Mouse (Mus musculus) heart, adult 8-10 months (tissue): ENCODE data around the gene Smad9. TPM values are rescaled to one million over a fixed set of nuclear protein-coding genes. Genes with fewer than 3 reads are reported as not detected.
A peak's percentile ranks its signal among the peaks of the same experiment; 100 is the strongest.

Source experiments
- DNase-seq: peaks from one replicate; pipeline ENCODE4 v3.0.0; 2022; ENCODE audit warnings: low spot score
- total RNA-seq, 4 experiments: library from RNA; stranded (reverse); gene quantifications; 2 replicates each; pipeline ENCODE4 v1.2.4; 2022

Gene Smad9
- total RNA-seq = 1 to 10 TPM; 2.4 to 3.6 (median 2.5) TPM

- DNase-seq = peak; percentile 26
These were observed at the start of gene Smad9 for GRCm38 (mm10) chr3:54755145-54756041. Smad9 (plus strand) TSS chr3:54755582.

GRCm38 (mm10) chr3:54708972-54709371 lies 46.4 kb upstream of the Smad9 start:
- peak; percentile 30 for DNase-seq

DNA sequence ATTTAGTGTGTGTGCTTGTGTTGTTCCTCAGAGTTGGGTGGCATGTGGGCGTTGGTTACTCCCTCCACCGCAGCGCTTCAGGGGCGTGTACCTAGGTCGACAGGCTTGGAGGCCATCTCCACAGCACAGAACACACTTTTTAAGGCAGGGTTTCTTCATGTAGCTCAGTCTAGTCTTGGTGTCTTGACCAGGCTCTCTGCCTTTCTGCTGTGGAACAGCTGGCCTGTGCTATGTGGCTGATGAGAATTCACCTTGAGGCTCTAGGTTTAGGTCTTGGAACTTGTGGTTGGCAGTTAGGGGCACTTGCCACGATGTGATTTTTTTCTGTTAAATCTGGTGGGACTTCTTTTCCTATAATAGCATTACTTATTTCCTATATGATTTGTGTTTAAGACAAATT lies 41.1 kb upstream of the Smad9 start, which contains the start of gene Gm21958:
TSS of gene Gm21958 (minus strand) at position 101 of the 400 bp plus-strand sequence.
- DNase-seq = no peak

GRCm38 (mm10) chr3:54715461-54715860 lies 39.9 kb upstream of the Smad9 start:
- DNase-seq = no peak

DNA sequence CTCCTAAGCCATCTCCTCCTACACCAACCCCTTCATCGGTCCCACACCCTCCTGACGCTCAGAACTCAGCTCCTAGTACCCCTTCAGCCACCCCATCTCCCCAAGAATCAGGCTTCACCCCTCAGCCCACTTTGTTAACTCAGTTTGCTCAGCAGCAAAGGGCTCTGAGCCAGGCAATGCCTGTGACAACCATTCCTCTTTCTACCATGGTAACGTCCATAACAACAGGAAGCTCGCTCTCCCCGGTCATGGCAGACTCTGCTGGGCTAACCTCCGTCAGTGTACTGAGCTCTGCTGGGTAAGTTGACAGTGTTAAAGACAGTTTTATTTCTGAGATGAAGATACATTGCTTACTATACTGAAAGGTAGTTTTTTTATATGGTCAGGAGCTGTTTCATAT lies 38.0 kb upstream of the Smad9 start:
- no peak for DNase-seq

DNA sequence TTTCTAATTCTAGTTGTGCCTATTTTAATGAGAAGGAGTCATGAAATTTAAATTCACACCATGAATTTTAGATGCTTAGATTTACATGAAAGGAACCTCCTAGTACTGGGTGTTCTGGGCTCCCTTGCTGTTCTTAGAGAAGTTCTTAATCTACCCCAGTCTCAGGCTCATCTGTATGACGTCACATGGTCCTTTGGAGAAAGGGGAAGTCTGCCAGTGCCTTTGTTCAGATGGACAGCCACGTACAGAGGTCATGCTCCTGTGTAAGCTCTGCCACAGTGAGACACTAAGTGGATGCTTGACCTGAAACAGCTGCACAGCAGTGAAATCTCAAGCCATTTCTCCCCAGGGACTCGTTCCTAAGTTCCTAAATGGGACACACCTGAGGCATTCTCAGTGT lies 36.4 kb upstream of the Smad9 start:
- DNase-seq = no peak

DNA sequence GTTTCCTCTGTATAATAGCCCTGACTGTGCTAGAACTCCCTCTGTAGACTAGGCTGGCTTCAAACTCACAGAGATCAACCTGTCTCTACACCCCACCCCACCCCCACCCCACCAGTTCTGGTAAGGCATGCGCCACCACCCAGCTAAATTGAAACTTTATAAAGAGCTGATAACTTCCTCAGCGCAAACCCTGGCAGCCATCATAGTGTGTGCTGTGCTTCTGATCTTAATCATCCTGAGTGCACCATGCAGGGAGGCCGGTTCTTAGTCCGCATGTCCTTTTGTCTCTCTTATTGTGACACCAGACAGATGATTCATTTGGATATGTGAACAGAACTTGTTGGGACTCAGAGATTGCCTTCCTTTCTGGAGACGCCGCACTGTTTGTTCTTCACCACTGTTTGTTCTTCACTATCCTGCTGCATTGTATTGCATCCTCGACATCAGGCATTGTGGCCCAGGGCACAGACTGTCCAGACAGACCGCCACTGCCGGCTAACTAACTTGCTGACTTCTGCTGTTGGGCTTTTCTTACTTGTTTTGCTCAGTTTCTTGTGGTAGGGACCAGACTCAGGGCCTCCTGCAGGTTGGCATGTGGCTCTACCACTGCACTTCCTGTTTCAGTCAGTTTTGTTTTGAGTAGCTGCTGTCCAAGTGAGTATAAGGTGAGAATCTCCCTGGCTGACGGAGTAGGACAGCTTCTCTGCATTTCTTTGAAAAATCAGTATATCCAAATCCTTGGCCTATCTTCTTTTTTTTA lies 31.5 kb upstream of the Smad9 start:
- DNase-seq = no peak

- no peak for DNase-seq
These were observed 30.0 kb upstream of the Smad9 start for GRCm38 (mm10) chr3:54725344-54725743.

- DNase-seq = no peak
These were observed 27.8 kb upstream of the Smad9 start for GRCm38 (mm10) chr3:54727588-54727987.

DNA sequence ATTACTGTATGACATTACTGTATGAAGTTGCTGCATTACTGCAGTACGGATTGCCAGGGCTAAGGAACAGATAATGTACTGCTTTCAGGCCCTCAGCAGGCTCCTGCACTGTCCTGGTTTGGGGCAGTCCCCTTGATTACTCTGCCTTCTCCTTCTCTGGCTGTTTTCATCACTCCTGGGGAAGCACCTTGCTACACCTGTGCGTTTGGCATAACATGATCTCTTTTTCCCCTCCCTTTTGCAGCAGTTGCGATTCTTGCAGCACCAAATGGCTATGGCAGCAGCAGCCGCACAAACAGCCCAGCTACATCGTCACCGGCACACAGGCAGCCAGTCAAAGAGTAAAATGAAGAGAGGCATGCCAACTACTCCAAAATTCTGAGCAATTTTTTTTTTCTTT lies 27.3 kb upstream of the Smad9 start:
- DNase-seq = no peak

DNA sequence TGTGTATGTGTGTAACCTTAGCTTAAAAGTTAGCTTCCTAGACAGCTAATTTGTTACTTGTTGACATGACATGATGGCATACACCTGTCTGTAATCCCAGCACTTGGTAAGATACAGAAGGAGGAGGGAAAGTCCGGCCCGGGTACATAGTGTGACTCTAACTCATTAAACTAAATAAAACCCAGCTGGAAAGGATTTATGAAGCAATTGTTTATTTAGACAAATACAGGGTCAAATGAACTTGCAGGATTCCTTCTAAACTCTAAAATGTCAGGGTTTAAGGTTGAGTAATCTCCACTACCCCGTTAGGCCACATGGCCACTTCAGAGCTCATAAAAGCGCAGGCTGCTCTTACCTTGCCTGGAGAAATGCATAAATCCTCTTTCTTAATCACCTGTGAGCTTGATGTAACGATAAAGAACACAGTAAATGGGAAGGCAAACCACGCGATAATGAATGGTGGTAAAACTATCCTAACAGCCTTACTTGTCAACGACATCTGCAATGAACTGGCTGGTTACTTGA lies 23.7 kb upstream of the Smad9 start:
- no peak for DNase-seq

DNA sequence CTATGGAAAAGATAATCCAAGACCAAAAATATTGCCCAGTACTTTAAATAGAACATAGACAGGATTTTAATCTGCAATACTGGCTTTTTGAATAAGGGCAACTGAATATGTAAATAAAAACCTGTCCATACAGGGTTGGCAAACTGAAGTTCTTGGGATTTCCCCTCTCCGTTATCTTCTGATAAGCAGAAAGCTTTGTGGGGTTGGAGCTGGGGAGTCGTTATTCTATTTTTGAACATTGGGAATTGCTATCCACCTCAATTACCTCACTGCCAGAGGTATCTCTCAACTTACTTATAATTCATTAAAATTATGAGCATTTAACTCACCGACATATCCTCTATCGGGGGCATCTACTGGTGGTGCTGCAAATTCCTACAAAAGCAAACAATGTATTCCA lies 23.0 kb upstream of the Smad9 start:
- DNase-seq = no peak

- DNase-seq = peak; percentile 90
These were observed 20.8 kb upstream of the Smad9 start for GRCm38 (mm10) chr3:54734411-54735246.

GRCm38 (mm10) chr3:54735247-54736046 lies 19.9 kb upstream of the Smad9 start, which contains the start of the genes Exosc8 and Alg5:
Exosc8 (minus strand) TSS chr3:54735393.
Alg5 (plus strand) TSS chr3:54735539.
- DNase-seq = peak; percentile 86

DNA sequence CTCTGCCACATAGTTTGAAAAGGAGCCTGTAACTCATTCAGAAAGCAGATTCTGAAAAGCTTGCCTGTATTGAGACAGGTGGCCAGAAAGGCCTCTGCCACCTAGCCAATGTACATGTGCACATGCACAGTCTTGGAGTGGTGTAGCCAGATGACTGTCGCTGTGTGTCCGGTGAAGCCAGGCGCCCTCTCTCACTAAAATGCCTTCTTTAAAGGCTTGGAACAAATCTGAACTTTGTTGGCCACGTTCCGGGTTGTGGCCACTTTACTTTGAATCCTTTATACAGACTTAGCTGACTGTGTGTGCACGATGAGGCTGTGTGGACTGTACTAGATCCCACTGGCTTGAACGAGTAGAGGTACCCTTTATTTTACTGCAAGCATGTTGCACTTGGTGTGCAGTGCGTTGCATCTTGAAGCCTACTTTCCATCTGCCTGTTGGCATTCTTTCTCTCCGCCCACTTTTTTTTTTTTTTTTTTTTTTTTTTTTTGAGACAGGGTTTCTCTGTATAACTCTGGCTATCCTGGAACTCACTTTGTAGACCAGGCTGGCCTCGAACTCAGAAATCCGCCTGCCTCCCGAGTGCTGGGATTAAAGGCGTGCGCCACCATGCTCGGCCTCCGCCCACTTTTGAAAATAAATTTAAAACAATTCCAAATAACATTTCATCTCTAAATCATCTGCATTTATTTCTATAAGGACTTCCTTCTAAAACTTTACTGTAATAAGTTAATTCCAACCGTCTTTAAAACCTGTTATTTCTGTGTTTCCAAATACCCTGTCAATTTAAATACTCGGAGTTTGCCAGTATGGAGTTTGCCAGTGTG lies 19.1 kb upstream of the Smad9 start:
- DNase-seq = no peak

GRCm38 (mm10) chr3:54737317-54737716 lies 18.1 kb upstream of the Smad9 start:
- no peak for DNase-seq

DNA sequence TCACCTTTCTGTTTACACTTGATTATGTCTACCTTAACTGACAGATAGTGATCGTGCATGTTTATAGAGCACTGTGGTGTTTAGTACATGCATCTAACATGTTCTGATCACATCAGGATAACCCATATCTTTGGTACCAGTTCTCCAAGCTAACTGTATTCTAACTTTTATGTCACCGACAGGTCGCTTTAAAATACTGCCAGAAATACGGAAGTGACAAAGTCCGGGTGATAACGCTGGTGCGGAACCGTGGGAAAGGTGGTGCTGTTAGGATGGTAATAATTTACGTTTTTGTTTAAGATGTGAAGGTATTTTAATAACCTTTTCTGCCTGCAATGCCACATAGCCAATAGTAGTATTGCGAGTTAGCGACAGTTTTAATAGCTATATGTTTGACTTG lies 13.4 kb upstream of the Smad9 start:
- DNase-seq = no peak

DNA sequence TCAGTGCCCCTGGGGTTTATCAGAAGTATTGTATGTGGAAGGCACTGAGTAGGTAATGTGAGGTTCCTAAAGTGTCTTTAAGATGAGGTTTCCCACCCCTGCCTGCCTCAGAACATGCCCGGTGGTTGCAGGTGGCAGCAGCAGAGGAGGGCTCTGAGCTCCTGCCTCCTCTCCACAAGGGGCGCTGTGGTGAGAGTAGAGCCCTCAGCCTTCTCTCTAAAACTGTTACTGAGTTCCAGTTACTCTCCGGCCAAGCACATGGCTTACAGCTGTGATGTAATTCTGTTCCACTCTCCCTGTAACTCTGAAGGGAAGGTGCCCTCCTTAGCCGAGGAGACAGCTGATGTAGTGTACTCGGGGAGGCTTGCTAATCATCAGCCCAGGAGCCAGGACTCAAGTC lies 9.6 kb upstream of the Smad9 start:
- no peak for DNase-seq

- no peak for DNase-seq
These were observed 2.0 kb upstream of the Smad9 start for GRCm38 (mm10) chr3:54753411-54753810.

GRCm38 (mm10) chr3:54756058-54756457 lies 676 bp downstream of the Smad9 start:
- peak; percentile 10 for DNase-seq
